Mouse (Mus musculus) liver, embryonic 12.5 days (tissue): ENCODE measurements around the gene Slc25a4. TPM values are rescaled to one million over a fixed set of nuclear protein-coding genes. Genes with fewer than 3 reads are reported as not detected.

Experiments used
- ATAC-seq: fragments of 200-750 bp; cut with Nextera tagmentation; 2 replicates; pipeline ENCODE4 v1.8.0; 2017; ENCODE audit warnings: moderate number of reproducible peaks, mild to moderate bottlenecking, moderate library complexity
- H3K27ac ChIP-seq: fragments of 300-500 bp; sonication (generic); 2 replicates; pipeline ENCODE4 v1.5.1; 2016; ENCODE audit warnings: mild to moderate bottlenecking
- H3K27me3 ChIP-seq: fragments of 300-500 bp; sonication (generic); replicated peaks from 2 replicates; pipeline ENCODE4 v1.6.1; 2016; ENCODE audit warnings: mild to moderate bottlenecking, moderate library complexity
- H3K36me3 ChIP-seq: fragments of 300-500 bp; sonication (generic); 2 replicates; pipeline ENCODE4 v1.6.1; 2016; ENCODE audit warnings: mild to moderate bottlenecking, moderate library complexity
- H3K4me1 ChIP-seq: fragments of 300-500 bp; sonication (generic); 2 replicates; pipeline ENCODE4 v1.6.1; 2016
- H3K4me2 ChIP-seq: fragments of 300-500 bp; sonication (generic); 2 replicates; pipeline ENCODE4 v1.6.1; 2016; ENCODE audit warnings: mild to moderate bottlenecking, moderate library complexity
- H3K4me3 ChIP-seq: fragments of 300-500 bp; sonication (generic); 2 replicates; pipeline ENCODE4 v1.5.1; 2016; ENCODE audit warnings: mild to moderate bottlenecking, moderate library complexity
- H3K9ac ChIP-seq: fragments of 300-500 bp; sonication (generic); 2 replicates; pipeline ENCODE4 v1.6.1; 2016; ENCODE audit warnings: mild to moderate bottlenecking, moderate library complexity
- H3K9me3 ChIP-seq: fragments of 300-500 bp; sonication (generic); replicated peaks from 2 replicates; pipeline ENCODE4 v1.6.1; 2016; ENCODE audit warnings: mild to moderate bottlenecking, moderate library complexity
- WGBS: fragments of 180-500 bp; shearing (Covaris S2); methylation state at CpG from one replicate; pipeline ENCODE4 v1.1.7; 2016; ENCODE audit not compliant: insufficient replicate concordance; 5-methylcytosine and 5-hydroxymethylcytosine counted together
- polyA plus RNA-seq: library from polyadenylated mRNA; unstranded; fragments of >200 nt; fragmentation: Nextera tagmentation; extraction: Ambion mirVana; gene quantifications from 2 replicates; pipeline ENCODE4 v1.2.1, GENCODE M21; 2016

The Slc25a4 gene
- polyA plus RNA-seq, 1 experiment from 2014 or later, result 148 TPM

GRCm38 (mm10) chr8:46226622-46227021 lies 15.5 kb upstream of the Slc25a4 start:
- Histone ChIP-seq H3K4me1 (no peaks in the 10 kb centered on the region), H3K36me3 (no peaks in the 10 kb centered on the region), H3K27me3 (no peaks in the 10 kb centered on the region), H3K9me3 (no peaks in the 10 kb centered on the region), H3K27ac (no peak overlapping the region), H3K9ac (no peak overlapping the region), H3K4me3 (no peak overlapping the region), H3K4me2 (no peak overlapping the region)
- 74% methylated on average over 5 of the region's 5 CpGs for WGBS
- no peak for ATAC-seq

- WGBS, result 62% methylated on average over 3 of the region's 3 CpGs
- H3K9me3 ChIP-seq, result no peaks in the 10 kb centered on the region
- H3K27ac ChIP-seq, result no peak overlapping the region
- H3K4me2 ChIP-seq, result no peak overlapping the region
- no peak overlapping the region for H3K4me3 ChIP-seq
- no peaks in the 10 kb centered on the region for H3K4me1 ChIP-seq
- ATAC-seq, result no peak
- no peaks in the 10 kb centered on the region for H3K27me3 ChIP-seq
- H3K9ac ChIP-seq, result no peak overlapping the region
- no peaks in the 10 kb centered on the region for H3K36me3 ChIP-seq
Observed at GRCm38 (mm10) chr8:46225501-46225900, 14.4 kb upstream of the Slc25a4 start.

GRCm38 (mm10) chr8:46220566-46220965 lies 9.5 kb upstream of the Slc25a4 start:
- H3K9me3 ChIP-seq, result no peaks in the 10 kb centered on the region
- no peaks in the 10 kb centered on the region for H3K36me3 ChIP-seq
- H3K27me3 ChIP-seq, result peaks cover 3% of the 10 kb centered on the region; the same call in 1 of the 2 replicates
- no peak overlapping the region for H3K27ac ChIP-seq
- no peaks in the 10 kb centered on the region for H3K4me1 ChIP-seq
- no peak overlapping the region for H3K4me2 ChIP-seq
- no peak for ATAC-seq
- no peak overlapping the region for H3K9ac ChIP-seq
- WGBS, result 56% methylated on average over 3 of the region's 3 CpGs
- no peak overlapping the region for H3K4me3 ChIP-seq

- Histone ChIP-seq H3K27ac (no peak overlapping the region), H3K4me3 (peak overlapping the region; percentile 44)
Observed at GRCm38 (mm10) chr8:46216838-46217237, 5.8 kb upstream of the Slc25a4 start.

GRCm38 (mm10) chr8:46213971-46214480 lies 2.9 kb upstream of the Slc25a4 start:
- Histone ChIP-seq H3K4me2 (no peak overlapping the region), H3K9me3 (no peaks in the 10 kb centered on the region), H3K9ac (no peak overlapping the region), H3K27me3 (peaks cover 10% of the 10 kb centered on the region; the same call in 1 of the 2 replicates), H3K27ac (no peak overlapping the region), H3K4me1 (peaks cover 33% of the 10 kb centered on the region), H3K4me3 (no peak overlapping the region), H3K36me3 (peaks cover 4% of the 10 kb centered on the region)
- 64% methylated on average over 2 of the region's 2 CpGs for WGBS
- no peak for ATAC-seq

More at GRCm38 (mm10) chr8:46216838-46217237, 5.8 kb upstream of the Slc25a4 start:
- Histone ChIP-seq H3K4me1 (peaks cover 7% of the 10 kb centered on the region), H3K9ac (peak overlapping the region; percentile 46; the same call in 1 of the 2 replicates), H3K4me2 (peak overlapping the region; percentile 63), H3K9me3 (no peaks in the 10 kb centered on the region), H3K27me3 (peaks cover 3% of the 10 kb centered on the region; the same call in 1 of the 2 replicates), H3K36me3 (no peaks in the 10 kb centered on the region)
- peak; percentile 61 for ATAC-seq
- 19% methylated on average over 14 of the region's 14 CpGs for WGBS

- Histone ChIP-seq H3K9ac (no peak overlapping the region), H3K4me1 (peaks cover 39% of the 10 kb centered on the region), H3K4me2 (peak overlapping the region; percentile 8; the same call in 1 of the 2 replicates), H3K27ac (no peak overlapping the region), H3K4me3 (no peak overlapping the region), H3K27me3 (peaks cover 10% of the 10 kb centered on the region; the same call in 1 of the 2 replicates), H3K36me3 (peaks cover 22% of the 10 kb centered on the region), H3K9me3 (no peaks in the 10 kb centered on the region)
- WGBS, result 56% methylated on average over 7 of the region's 7 CpGs
- ATAC-seq, result no peak
Observed at GRCm38 (mm10) chr8:46212194-46212593, 1.1 kb upstream of the Slc25a4 start.

GRCm38 (mm10) chr8:46211611-46212071 lies 557 bp upstream of the Slc25a4 start:
- H3K4me3 ChIP-seq, result peak overlapping the region; percentile 72
- ATAC-seq, result no peak
- H3K9ac ChIP-seq, result peak overlapping the region; percentile 69; the same call in 1 of the 2 replicates
- H3K36me3 ChIP-seq, result peaks cover 26% of the 10 kb centered on the region
- no peaks in the 10 kb centered on the region for H3K9me3 ChIP-seq
- 24% methylated on average over 13 of the region's 13 CpGs for WGBS
- H3K27me3 ChIP-seq, result peaks cover 10% of the 10 kb centered on the region; the same call in 1 of the 2 replicates
- peaks cover 39% of the 10 kb centered on the region for H3K4me1 ChIP-seq
- H3K27ac ChIP-seq, result peak overlapping the region; percentile 43
- peak overlapping the region; percentile 84 for H3K4me2 ChIP-seq

GRCm38 (mm10) chr8:46209057-46209456 lies 2.0 kb downstream of the Slc25a4 start:
- Histone ChIP-seq H3K4me2 (0 out of 2 replicates have a peak overlapping the region, but pooled peaks have one; percentile 6), H3K36me3 (peaks cover 48% of the 10 kb centered on the region), H3K27ac (no peak overlapping the region), H3K9me3 (no peaks in the 10 kb centered on the region), H3K9ac (0 out of 2 replicates have a peak overlapping the region, but pooled peaks have one; percentile 12), H3K4me3 (no peak overlapping the region), H3K4me1 (peaks cover 39% of the 10 kb centered on the region), H3K27me3 (peaks cover 10% of the 10 kb centered on the region; the same call in 1 of the 2 replicates)
- 79% methylated on average over 15 of the region's 15 CpGs for WGBS
- ATAC-seq, result no peak

- WGBS, result 89% methylated on average over 12 of the region's 12 CpGs
- Histone ChIP-seq H3K9ac (no peak overlapping the region), H3K36me3 (peaks cover 53% of the 10 kb centered on the region), H3K4me2 (no peak overlapping the region), H3K9me3 (no peaks in the 10 kb centered on the region), H3K4me1 (peaks cover 39% of the 10 kb centered on the region), H3K27me3 (peaks cover 10% of the 10 kb centered on the region; the same call in 1 of the 2 replicates), H3K4me3 (no peak overlapping the region; the same call in 1 of the 2 replicates), H3K27ac (no peak overlapping the region)
- no peak for ATAC-seq
Observed at GRCm38 (mm10) chr8:46208354-46208753, 2.7 kb downstream of the Slc25a4 start.

GRCm38 (mm10) chr8:46206107-46206506 lies 5.0 kb downstream of the Slc25a4 start:
- no peak for ATAC-seq
- Histone ChIP-seq H3K9me3 (no peaks in the 10 kb centered on the region), H3K27me3 (peaks cover 9% of the 10 kb centered on the region; the same call in 1 of the 2 replicates), H3K4me1 (peaks cover 25% of the 10 kb centered on the region), H3K4me2 (no peak overlapping the region), H3K36me3 (peaks cover 54% of the 10 kb centered on the region), H3K27ac (no peak overlapping the region), H3K9ac (no peak overlapping the region), H3K4me3 (no peak overlapping the region)
- 79% methylated on average over 6 of the region's 6 CpGs for WGBS

GRCm38 (mm10) chr8:46204974-46205640 lies 6.0 kb downstream of the Slc25a4 start:
- Histone ChIP-seq H3K27me3 (no peaks in the 10 kb centered on the region; the same call in 1 of the 2 replicates), H3K9ac (no peak overlapping the region), H3K4me1 (peaks cover 17% of the 10 kb centered on the region), H3K4me2 (no peak overlapping the region), H3K27ac (no peak overlapping the region), H3K4me3 (no peak overlapping the region), H3K36me3 (peaks cover 54% of the 10 kb centered on the region), H3K9me3 (no peaks in the 10 kb centered on the region)
- WGBS, result 67% methylated on average over 9 of the region's 9 CpGs
- no peak for ATAC-seq

GRCm38 (mm10) chr8:46204301-46204700 lies 6.8 kb downstream of the Slc25a4 start:
- no peaks in the 10 kb centered on the region for H3K9me3 ChIP-seq
- H3K27ac ChIP-seq, result no peak overlapping the region
- WGBS, result 77% methylated on average over 3 of the region's 3 CpGs
- no peaks in the 10 kb centered on the region for H3K27me3 ChIP-seq
- peaks cover 9% of the 10 kb centered on the region for H3K4me1 ChIP-seq
- no peak overlapping the region for H3K4me2 ChIP-seq
- no peak for ATAC-seq
- H3K4me3 ChIP-seq, result no peak overlapping the region
- H3K9ac ChIP-seq, result no peak overlapping the region
- peaks cover 53% of the 10 kb centered on the region for H3K36me3 ChIP-seq
